Mouse (Mus musculus): ENCODE results near the gene Mef2b. TPM values are rescaled to one million over a fixed set of nuclear protein-coding genes. Genes with fewer than 3 reads are reported as not detected.

Mef2b gene
- total and polyA plus RNA-seq, 2 experiments from 2014 or later: 0.55 to 1.5 TPM

DNA sequence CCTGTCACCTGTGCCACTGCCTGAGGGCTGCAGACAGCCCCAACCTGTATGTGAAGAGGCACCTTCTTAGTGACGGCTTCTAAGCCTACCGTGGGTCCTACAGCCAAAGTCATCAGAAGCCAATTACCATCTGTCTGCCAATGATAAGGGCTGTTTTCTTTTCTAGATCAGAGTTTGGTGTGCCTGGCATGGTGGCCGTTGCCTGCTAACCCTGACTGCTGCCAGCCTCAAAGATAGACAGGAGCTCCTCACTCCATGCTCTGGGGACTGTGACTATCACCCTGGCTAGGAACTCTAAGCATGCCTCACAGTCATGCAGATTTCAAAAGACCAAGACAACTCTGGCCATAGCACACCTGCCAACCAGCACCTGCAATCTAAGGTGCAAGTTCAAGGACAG lies 61.9 kb downstream of the Mef2b start:
- Histone ChIP-seq H3K27ac (ENCODE audit: low read depth, low read length) (no peak overlapping the region), H3K27me3 (ENCODE audit: insufficient read depth, low read length) (no peaks in the 10 kb centered on the region), H3K4me3 (ENCODE audit: low read depth, low read length) (no peak overlapping the region), H3K9me3 (ENCODE audit: low read length) (no peaks in the 10 kb centered on the region), H3K36me3 (ENCODE audit: insufficient read depth, low read length) (no peaks in the 10 kb centered on the region), H3K4me1 (ENCODE audit: insufficient read depth, low read length) (peaks cover 2% of the 10 kb centered on the region; the same call in 1 of the 2 replicates), H3K9ac (replicated peaks; ENCODE audit: low read length, poor library complexity, severe bottlenecking) (no peak overlapping the region), H3K4me2 (ENCODE audit: low read depth, low read length, poor library complexity, severe bottlenecking) (no peak overlapping the region)
- ATAC-seq (ENCODE audit: low FRiP score) (no peak), DNase-seq (ENCODE audit: low spot score) (no peak)
- WGBS: 90% methylated on average over 3 of the region's 3 CpGs
- no peak for TF ChIP-seq CTCF (IDR thresholded peaks at IDR 0.05)

DNA sequence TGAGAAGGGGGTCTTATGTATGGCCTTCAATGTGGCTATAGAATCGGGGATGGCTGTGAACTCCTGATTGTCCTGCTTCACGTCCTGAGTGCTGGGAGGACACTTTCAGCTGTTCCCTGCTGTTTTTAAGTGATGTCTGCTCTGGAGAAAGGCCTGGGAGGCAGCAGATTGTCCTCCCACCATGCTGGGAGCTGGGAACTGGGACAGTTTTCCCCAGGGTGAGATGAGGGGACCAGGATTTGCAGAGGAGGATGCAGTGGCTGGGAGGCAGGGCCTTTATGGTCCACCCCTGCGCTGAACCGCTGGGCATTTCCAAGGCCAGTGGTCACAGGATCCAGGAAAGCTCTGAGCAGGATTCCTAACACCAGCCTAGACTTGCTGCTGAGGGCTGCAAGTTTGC lies 63.6 kb downstream of the Mef2b start:
- Histone ChIP-seq H3K36me3 (ENCODE audit: insufficient read depth, low read length) (no peaks in the 10 kb centered on the region), H3K4me3 (ENCODE audit: low read depth, low read length) (no peak overlapping the region), H3K27ac (ENCODE audit: low read depth, low read length) (no peak overlapping the region), H3K9me3 (ENCODE audit: low read length) (no peaks in the 10 kb centered on the region), H3K9ac (replicated peaks; ENCODE audit: low read length, poor library complexity, severe bottlenecking) (no peak overlapping the region), H3K4me2 (ENCODE audit: low read depth, low read length, poor library complexity, severe bottlenecking) (no peak overlapping the region), H3K4me1 (ENCODE audit: insufficient read depth, low read length) (no peaks in the 10 kb centered on the region), H3K27me3 (ENCODE audit: insufficient read depth, low read length) (no peaks in the 10 kb centered on the region)
- 67% methylated on average over 4 of the region's 4 CpGs for WGBS
- ATAC-seq (ENCODE audit: low FRiP score): no peak
- no peak for TF ChIP-seq CTCF (IDR thresholded peaks at IDR 0.05)
- DNase-seq (ENCODE audit: low spot score): no peak

DNA sequence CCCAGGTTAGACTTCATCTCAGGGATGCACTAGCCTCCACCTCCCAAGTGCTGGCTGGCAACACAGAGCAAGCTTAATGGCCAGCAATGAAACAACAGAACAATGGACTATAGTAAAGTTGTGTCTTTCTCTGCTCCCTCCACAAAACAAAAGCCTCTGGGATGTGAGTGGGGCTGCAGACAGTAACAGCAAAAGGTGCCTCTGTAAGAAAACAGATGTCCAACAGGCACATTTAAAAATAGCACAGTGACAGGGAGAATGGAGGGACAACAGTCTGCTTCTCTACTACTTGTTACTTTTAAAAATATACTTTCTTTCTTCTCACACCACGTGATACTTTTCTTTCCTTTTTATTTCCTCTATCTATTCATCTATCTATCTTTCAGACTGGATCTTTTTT lies 65.2 kb downstream of the Mef2b start:
- no peak overlapping the region for H3K9ac ChIP-seq (replicated peaks; ENCODE audit: low read length, poor library complexity, severe bottlenecking)
- H3K4me1 ChIP-seq (ENCODE audit: insufficient read depth, low read length): no peaks in the 10 kb centered on the region
- H3K4me3 ChIP-seq (ENCODE audit: low read depth, low read length): no peak overlapping the region
- DNase-seq (ENCODE audit: low spot score) (no peak), ATAC-seq (ENCODE audit: low FRiP score) (no peak)
- no peak for TF ChIP-seq CTCF (IDR thresholded peaks at IDR 0.05)
- no peaks in the 10 kb centered on the region for H3K36me3 ChIP-seq (ENCODE audit: insufficient read depth, low read length)
- no peak overlapping the region for H3K4me2 ChIP-seq (ENCODE audit: low read depth, low read length, poor library complexity, severe bottlenecking)
- no peaks in the 10 kb centered on the region for H3K9me3 ChIP-seq (ENCODE audit: low read length)
- 67% methylated on average over 1 of the region's 1 CpGs for WGBS
- no peak overlapping the region for H3K27ac ChIP-seq (ENCODE audit: low read depth, low read length)
- H3K27me3 ChIP-seq (ENCODE audit: insufficient read depth, low read length): no peaks in the 10 kb centered on the region

DNA sequence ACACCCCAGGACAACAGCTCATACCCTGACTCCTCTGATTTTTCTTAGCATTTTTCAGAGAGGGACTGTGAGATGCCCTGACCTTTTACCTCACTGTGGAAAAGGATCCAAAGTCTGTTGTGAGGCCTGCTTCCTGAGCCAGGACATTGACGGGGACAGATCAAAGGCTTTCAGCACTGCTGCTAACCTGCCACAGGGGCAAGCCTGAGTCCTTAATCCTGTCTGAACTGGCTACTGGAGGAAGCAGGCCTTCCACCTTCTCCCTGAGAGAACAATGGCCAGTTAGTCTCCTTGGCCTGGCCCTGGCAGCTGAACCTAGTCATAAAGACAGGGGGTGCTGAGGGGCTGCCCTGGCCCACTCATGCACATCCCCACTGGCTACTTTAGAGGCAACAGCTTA lies 68.6 kb downstream of the Mef2b start:
- no peaks in the 10 kb centered on the region for H3K36me3 ChIP-seq (ENCODE audit: insufficient read depth, low read length)
- WGBS: 19% methylated on average over 1 of the region's 1 CpGs
- ATAC-seq (ENCODE audit: low FRiP score): no peak
- TF ChIP-seq CTCF (IDR thresholded peaks at IDR 0.05): no peak
- no peak overlapping the region for H3K4me3 ChIP-seq (ENCODE audit: low read depth, low read length)
- no peak overlapping the region for H3K27ac ChIP-seq (ENCODE audit: low read depth, low read length)
- no peak overlapping the region for H3K9ac ChIP-seq (replicated peaks; ENCODE audit: low read length, poor library complexity, severe bottlenecking)
- H3K27me3 ChIP-seq (ENCODE audit: insufficient read depth, low read length): no peaks in the 10 kb centered on the region
- H3K4me2 ChIP-seq (ENCODE audit: low read depth, low read length, poor library complexity, severe bottlenecking): no peak overlapping the region
- DNase-seq (ENCODE audit: low spot score): no peak
- no peaks in the 10 kb centered on the region for H3K4me1 ChIP-seq (ENCODE audit: insufficient read depth, low read length)
- no peaks in the 10 kb centered on the region for H3K9me3 ChIP-seq (ENCODE audit: low read length)

DNA sequence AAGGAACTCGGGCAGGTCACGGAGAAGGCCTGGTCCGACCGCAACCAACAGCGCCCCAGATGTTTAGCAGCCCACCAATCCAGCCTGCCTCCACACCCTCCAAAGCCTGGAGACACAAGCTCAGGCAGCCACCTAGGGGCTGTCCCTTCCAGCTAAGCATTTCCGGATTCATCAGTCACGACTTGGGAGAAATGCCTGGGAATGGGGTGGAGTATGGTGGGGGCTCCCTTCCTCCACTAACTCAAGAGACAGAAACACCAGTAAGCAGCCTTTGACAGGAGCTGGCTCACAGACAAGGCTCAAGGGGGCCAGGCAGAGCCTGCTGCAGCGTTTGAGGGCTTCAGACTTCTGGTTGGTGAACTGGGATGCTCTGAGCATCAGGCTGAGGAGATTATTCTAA lies 71.0 kb downstream of the Mef2b start:
- ATAC-seq (ENCODE audit: low FRiP score) (no peak), DNase-seq (ENCODE audit: low spot score) (peak; percentile 14)
- H3K4me2 ChIP-seq (ENCODE audit: low read depth, low read length, poor library complexity, severe bottlenecking): peak overlapping the region; percentile 74; the same call in 1 of the 2 replicates
- H3K9ac ChIP-seq (replicated peaks; ENCODE audit: low read length, poor library complexity, severe bottlenecking): no peak overlapping the region; the same call in 1 of the 2 replicates
- H3K36me3 ChIP-seq (ENCODE audit: insufficient read depth, low read length): no peaks in the 10 kb centered on the region
- no peak overlapping the region for H3K27ac ChIP-seq (ENCODE audit: low read depth, low read length)
- H3K4me1 ChIP-seq (ENCODE audit: insufficient read depth, low read length): no peaks in the 10 kb centered on the region
- WGBS: 33% methylated on average over 8 of the region's 8 CpGs
- no peak overlapping the region for H3K4me3 ChIP-seq (ENCODE audit: low read depth, low read length)
- no peaks in the 10 kb centered on the region for H3K27me3 ChIP-seq (ENCODE audit: insufficient read depth, low read length)
- TF ChIP-seq CTCF (IDR thresholded peaks at IDR 0.05): no peak; the same call in 1 of the 2 replicates
- no peaks in the 10 kb centered on the region for H3K9me3 ChIP-seq (ENCODE audit: low read length)

DNA sequence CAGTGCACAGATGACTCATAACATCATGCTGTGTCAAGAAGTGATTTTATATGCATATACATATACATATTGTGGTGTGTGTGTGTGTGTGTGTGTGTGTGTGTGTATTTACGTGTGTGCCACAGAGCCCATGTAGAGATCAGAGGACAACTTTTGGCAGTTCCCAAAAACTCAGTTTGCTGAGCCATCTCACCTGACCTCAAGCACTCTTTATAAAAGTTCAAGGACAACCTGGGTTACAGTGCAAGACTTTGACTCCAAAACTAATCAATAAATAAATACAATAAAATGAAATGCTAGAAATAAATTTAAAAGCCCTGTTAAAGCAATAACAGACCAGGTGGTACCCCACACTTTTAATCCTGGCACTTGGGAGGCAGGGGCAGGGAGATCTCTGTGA lies 71.8 kb downstream of the Mef2b start:
- Histone ChIP-seq H3K4me3 (ENCODE audit: low read depth, low read length) (peak overlapping the region; percentile 56), H3K9ac (replicated peaks; ENCODE audit: low read length, poor library complexity, severe bottlenecking) (0 out of 2 replicates have a peak overlapping the region, but pooled peaks have one; percentile 63), H3K4me2 (ENCODE audit: low read depth, low read length, poor library complexity, severe bottlenecking) (peak overlapping the region; percentile 74), H3K9me3 (ENCODE audit: low read length) (no peaks in the 10 kb centered on the region), H3K4me1 (ENCODE audit: insufficient read depth, low read length) (no peaks in the 10 kb centered on the region), H3K36me3 (ENCODE audit: insufficient read depth, low read length) (no peaks in the 10 kb centered on the region), H3K27ac (ENCODE audit: low read depth, low read length) (no peak overlapping the region), H3K27me3 (ENCODE audit: insufficient read depth, low read length) (no peaks in the 10 kb centered on the region)
- no peak for ATAC-seq (ENCODE audit: low FRiP score)
- no peak for DNase-seq (ENCODE audit: low spot score)
- no peak for TF ChIP-seq CTCF (IDR thresholded peaks at IDR 0.05)
- 83% methylated on average over 1 of the region's 1 CpGs for WGBS
